Mouse (Mus musculus): ENCODE results near the gene Emc10. TPM values are rescaled to one million over a fixed set of nuclear protein-coding genes. Genes with fewer than 3 reads are reported as not detected.

Emc10 gene
- total RNA-seq, 2 experiments from 2014 or later = 101 to 102 TPM

- intact Hi-C loops (cut with DNase I) = loop anchor here (5.0 kb wide), 1 partner anchor 94 kb away; no protein-coding TSS in a partner anchor
- DNase-seq = no peak
Measured at GRCm38 (mm10) chr7:44466006-44466887, 30.1 kb downstream of the Emc10 start.

GRCm38 (mm10) chr7:44465111-44465510, 31.2 kb downstream of the Emc10 start, which contains the start of gene Aspdh:
Aspdh (plus strand) TSS chr7:44465391.
- DNase-seq = no peak
- intact Hi-C loops (cut with DNase I) = loop anchor here (5.0 kb wide), 1 partner anchor 93 kb away; no protein-coding TSS in a partner anchor

- no peak for DNase-seq
- intact Hi-C loops (cut with DNase I) = no loop called here
Measured at GRCm38 (mm10) chr7:44464511-44464910, 31.8 kb downstream of the Emc10 start.

- intact Hi-C loops (cut with DNase I) = no loop called here
- no peak for DNase-seq
Measured at GRCm38 (mm10) chr7:44463556-44464225, 32.6 kb downstream of the Emc10 start.

- no peak for DNase-seq
- intact Hi-C loops (cut with DNase I) = no loop called here
Measured at GRCm38 (mm10) chr7:44463056-44463425, 33.3 kb downstream of the Emc10 start.

- intact Hi-C loops (cut with DNase I) = no loop called here
- DNase-seq = no peak
Measured at GRCm38 (mm10) chr7:44462218-44463055, 33.9 kb downstream of the Emc10 start.

- intact Hi-C loops (cut with DNase I) = no loop called here
- DNase-seq = no peak
Measured at GRCm38 (mm10) chr7:44461503-44462217, 34.7 kb downstream of the Emc10 start.

GRCm38 (mm10) chr7:44460767-44461502, 35.4 kb downstream of the Emc10 start:
- intact Hi-C loops (cut with DNase I) = no loop called here

GRCm38 (mm10) chr7:44460067-44460466, 36.3 kb downstream of the Emc10 start:
- intact Hi-C loops (cut with DNase I) = no loop called here

More at GRCm38 (mm10) chr7:44460767-44461502, 35.4 kb downstream of the Emc10 start:
- no peak for DNase-seq

GRCm38 (mm10) chr7:44456302-44456701, 40.0 kb downstream of the Emc10 start:
- no peak for DNase-seq
- intact Hi-C loops (cut with DNase I) = no loop called here

More at GRCm38 (mm10) chr7:44460067-44460466, 36.3 kb downstream of the Emc10 start:
- DNase-seq = no peak

GRCm38 (mm10) chr7:44453256-44453655, 43.1 kb downstream of the Emc10 start:
- no peak for DNase-seq
- intact Hi-C loops (cut with DNase I) = no loop called here

GRCm38 (mm10) chr7:44446070-44446855, 50.1 kb downstream of the Emc10 start:
- intact Hi-C loops (cut with DNase I) = no loop called here
- no peak for DNase-seq

- no peak for DNase-seq
- intact Hi-C loops (cut with DNase I) = no loop called here
Measured at GRCm38 (mm10) chr7:44445528-44445923, 50.8 kb downstream of the Emc10 start.

- intact Hi-C loops (cut with DNase I) = no loop called here
- peak in 1 of 2 experiments; percentile 48 for DNase-seq
Measured at GRCm38 (mm10) chr7:44444886-44445527, 51.3 kb downstream of the Emc10 start.

- intact Hi-C loops (cut with DNase I) = no loop called here
- DNase-seq = no peak
Measured at GRCm38 (mm10) chr7:44443268-44444173, 52.8 kb downstream of the Emc10 start.

- intact Hi-C loops (cut with DNase I) = no loop called here
- no peak for DNase-seq
Measured at GRCm38 (mm10) chr7:44442407-44442821, 53.9 kb downstream of the Emc10 start.

GRCm38 (mm10) chr7:44441648-44442109, 54.6 kb downstream of the Emc10 start:
- peak in 1 of 2 experiments; percentile 42 for DNase-seq
- intact Hi-C loops (cut with DNase I) = no loop called here

Measured in heart, postnatal 10 days (tissue).